Mouse (Mus musculus) intestine, embryonic 15.5 days (tissue): ENCODE results near the gene 4933405L10Rik. TPM values are rescaled to one million over a fixed set of nuclear protein-coding genes. Genes with fewer than 3 reads are reported as not detected.
A peak's percentile ranks its signal among the peaks of the same experiment; 100 is the strongest.

Experiments
- ATAC-seq: fragments of 200-750 bp; cut with Nextera tagmentation; 2 replicates; pipeline ENCODE4 v1.8.0; 2017; ENCODE audit warnings: moderate TSS enrichment, moderate library complexity
- H3K27ac ChIP-seq: fragments of 300-500 bp; sonication (generic); 2 replicates; pipeline ENCODE4 v1.5.1; 2015; ENCODE audit warnings: mild to moderate bottlenecking, inconsistent platforms
- H3K27me3 ChIP-seq: fragments of 300-500 bp; sonication (generic); replicated peaks from 2 replicates; pipeline ENCODE4 v1.6.1; 2015; ENCODE audit warnings: inconsistent platforms
- H3K36me3 ChIP-seq: fragments of 300-500 bp; sonication (generic); 2 replicates; pipeline ENCODE4 v1.6.1; 2015; ENCODE audit warnings: inconsistent platforms
- H3K4me1 ChIP-seq: fragments of 300-500 bp; sonication (generic); replicated peaks from 2 replicates; pipeline ENCODE4 v1.6.1; 2015; ENCODE audit warnings: inconsistent platforms
- H3K4me2 ChIP-seq: fragments of 300-500 bp; sonication (generic); replicated peaks from 2 replicates; pipeline ENCODE4 v1.6.1; 2015; ENCODE audit warnings: mild to moderate bottlenecking, inconsistent platforms
- H3K4me3 ChIP-seq: fragments of 300-500 bp; sonication (generic); replicated peaks from 2 replicates; pipeline ENCODE4 v1.5.1; 2015; ENCODE audit warnings: inconsistent platforms
- H3K9ac ChIP-seq: fragments of 300-500 bp; sonication (generic); 2 replicates; pipeline ENCODE4 v1.6.1; 2015; ENCODE audit warnings: inconsistent platforms
- H3K9me3 ChIP-seq: fragments of 300-500 bp; sonication (generic); 2 replicates; pipeline ENCODE4 v1.6.1; 2016; ENCODE audit warnings: inconsistent platforms
- WGBS: fragments of 180-500 bp; shearing (Covaris S2); methylation state at CpG from one replicate; pipeline ENCODE4 v1.1.7; 2015; 5-methylcytosine and 5-hydroxymethylcytosine counted together
- polyA plus RNA-seq: library from polyadenylated mRNA; unstranded; fragments of >200 nt; fragmentation: Nextera tagmentation; extraction: Ambion mirVana; gene quantifications from 2 replicates; pipeline ENCODE4 v1.2.1, GENCODE M21; 2015

The 4933405L10Rik gene
- polyA plus RNA-seq, 1 experiment from 2014 or later, result 0.13 TPM

- Histone ChIP-seq H3K4me2 (no peak overlapping the region), H3K36me3 (0 out of 2 replicates have a peak, but pooled peaks cover 3% of the 10 kb centered on the region), H3K27me3 (no peaks in the 10 kb centered on the region), H3K4me1 (no peaks in the 10 kb centered on the region), H3K27ac (no peak overlapping the region), H3K9ac (no peak overlapping the region), H3K9me3 (no peaks in the 10 kb centered on the region), H3K4me3 (no peak overlapping the region)
- WGBS, result 59% methylated on average over 5 of the region's 5 CpGs
- no peak for ATAC-seq
These were observed 18.3 kb downstream of the 4933405L10Rik start for GRCm38 (mm10) chr8:105725726-105726125.

DNA sequence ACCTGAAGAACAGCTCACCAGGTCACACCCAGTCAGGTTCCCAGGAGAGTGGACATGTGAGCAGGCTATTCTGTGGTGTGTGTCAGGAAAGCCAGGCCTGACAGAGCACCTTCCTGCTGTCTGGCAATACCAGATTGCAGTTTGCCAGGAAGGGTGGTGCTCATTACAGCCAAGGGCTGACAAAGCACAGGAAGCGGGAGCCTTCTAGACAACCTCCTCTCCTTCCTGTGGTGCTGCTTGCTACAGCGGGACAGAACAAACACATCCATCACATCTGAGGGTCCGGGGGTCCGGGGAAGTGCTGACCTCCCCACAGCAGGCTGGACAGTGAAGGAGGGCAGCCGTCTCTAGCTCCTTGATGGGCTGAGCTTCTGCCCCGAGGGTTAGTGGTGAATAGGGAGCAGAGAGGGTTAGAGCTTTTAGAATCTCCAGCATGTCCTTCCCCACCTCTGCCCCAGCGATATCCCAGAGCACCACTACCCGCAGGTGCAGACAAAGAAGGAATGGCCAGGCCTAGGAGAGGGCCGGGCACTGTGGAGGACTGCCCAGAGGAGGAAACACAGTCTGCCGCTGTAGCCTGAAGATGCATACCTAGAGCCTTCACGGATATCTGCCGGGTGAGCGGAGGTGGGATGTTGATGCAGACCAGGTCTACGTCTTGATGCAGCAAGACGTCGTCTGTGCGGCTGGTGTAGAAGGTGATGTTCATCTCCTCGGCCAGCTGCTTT, 20.1 kb downstream of the 4933405L10Rik start:
- H3K4me2 ChIP-seq, result no peak overlapping the region
- no peak for ATAC-seq
- H3K4me1 ChIP-seq, result no peaks in the 10 kb centered on the region
- 69% methylated on average over 18 of the region's 18 CpGs for WGBS
- no peak overlapping the region for H3K27ac ChIP-seq
- H3K27me3 ChIP-seq, result no peaks in the 10 kb centered on the region
- no peak overlapping the region for H3K4me3 ChIP-seq
- no peaks in the 10 kb centered on the region for H3K9me3 ChIP-seq
- no peak overlapping the region for H3K9ac ChIP-seq
- H3K36me3 ChIP-seq, result 0 out of 2 replicates have a peak, but pooled peaks cover 3% of the 10 kb centered on the region

DNA sequence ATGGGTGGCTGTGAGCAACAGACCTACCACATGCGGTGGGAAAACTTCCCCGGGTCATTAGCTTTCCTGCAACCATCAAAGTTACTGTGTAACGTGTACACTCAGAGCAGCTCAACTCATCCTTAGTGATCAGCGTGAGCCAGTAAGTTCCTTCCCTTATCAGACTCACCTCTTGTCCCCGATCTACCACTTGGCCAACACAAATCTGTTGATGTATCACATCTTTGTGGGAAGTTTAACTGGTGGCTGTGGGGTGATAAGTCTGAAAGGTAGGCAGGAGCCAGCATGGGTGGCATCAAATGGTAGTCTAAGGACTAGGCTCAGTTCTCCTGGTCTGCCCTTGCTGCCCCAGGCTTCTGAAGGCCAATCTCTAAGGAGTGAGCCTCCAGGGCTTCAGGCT, 24.7 kb downstream of the 4933405L10Rik start:
- H3K4me3 ChIP-seq, result no peak overlapping the region
- H3K9me3 ChIP-seq, result no peaks in the 10 kb centered on the region
- H3K27me3 ChIP-seq, result no peaks in the 10 kb centered on the region
- H3K36me3 ChIP-seq, result 0 out of 2 replicates have a peak, but pooled peaks cover 3% of the 10 kb centered on the region
- no peak for ATAC-seq
- 92% methylated on average over 5 of the region's 5 CpGs for WGBS
- H3K9ac ChIP-seq, result no peak overlapping the region
- H3K4me1 ChIP-seq, result no peaks in the 10 kb centered on the region
- no peak overlapping the region for H3K4me2 ChIP-seq
- no peak overlapping the region for H3K27ac ChIP-seq

GRCm38 (mm10) chr8:105739216-105739615, 31.8 kb downstream of the 4933405L10Rik start:
- Histone ChIP-seq H3K27me3 (no peaks in the 10 kb centered on the region), H3K27ac (no peak overlapping the region), H3K9me3 (no peaks in the 10 kb centered on the region), H3K4me2 (no peak overlapping the region), H3K4me3 (no peak overlapping the region), H3K9ac (no peak overlapping the region), H3K36me3 (no peaks in the 10 kb centered on the region), H3K4me1 (0 out of 2 replicates have a peak, but pooled peaks cover 2% of the 10 kb centered on the region)
- ATAC-seq, result no peak
- WGBS, result 84% methylated on average over 5 of the region's 5 CpGs

DNA sequence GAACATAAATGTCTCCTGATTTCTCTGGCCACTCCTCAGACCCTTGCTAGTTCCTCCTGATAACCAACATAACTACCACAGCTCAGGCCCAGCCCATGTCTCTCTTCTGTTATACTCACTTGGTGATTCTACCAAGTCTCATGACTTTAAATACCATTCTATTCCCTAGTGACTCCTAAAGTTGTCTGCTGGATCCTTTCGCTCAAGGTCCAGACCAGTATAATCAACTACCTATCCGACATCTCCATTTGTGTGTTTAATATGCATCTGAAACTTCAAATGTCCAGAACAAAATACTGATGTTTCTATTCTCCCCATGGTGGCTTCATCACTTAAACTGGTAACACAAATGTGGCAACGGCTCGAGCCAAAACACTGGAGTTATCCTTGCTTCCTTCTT, 35.8 kb downstream of the 4933405L10Rik start:
- Histone ChIP-seq H3K27me3 (no peaks in the 10 kb centered on the region), H3K4me2 (no peak overlapping the region), H3K9ac (no peak overlapping the region), H3K9me3 (no peaks in the 10 kb centered on the region), H3K36me3 (no peaks in the 10 kb centered on the region), H3K27ac (no peak overlapping the region), H3K4me3 (no peak overlapping the region), H3K4me1 (peaks cover 5% of the 10 kb centered on the region; the same call in 1 of the 2 replicates)
- 81% methylated on average over 4 of the region's 4 CpGs for WGBS
- ATAC-seq, result no peak

- Histone ChIP-seq H3K4me2 (peak overlapping the region; percentile 15), H3K27ac (peak overlapping the region; percentile 13; the same call in 1 of the 2 replicates), H3K36me3 (no peaks in the 10 kb centered on the region), H3K9me3 (no peaks in the 10 kb centered on the region), H3K9ac (no peak overlapping the region), H3K27me3 (no peaks in the 10 kb centered on the region; the same call in 1 of the 2 replicates), H3K4me3 (no peak overlapping the region), H3K4me1 (peaks cover 11% of the 10 kb centered on the region)
- ATAC-seq, result peak; percentile 53; the same call in 1 of the 2 replicates
- 6% methylated on average over 11 of the region's 11 CpGs for WGBS
These were observed 43.2 kb downstream of the 4933405L10Rik start for GRCm38 (mm10) chr8:105750606-105751005.

DNA sequence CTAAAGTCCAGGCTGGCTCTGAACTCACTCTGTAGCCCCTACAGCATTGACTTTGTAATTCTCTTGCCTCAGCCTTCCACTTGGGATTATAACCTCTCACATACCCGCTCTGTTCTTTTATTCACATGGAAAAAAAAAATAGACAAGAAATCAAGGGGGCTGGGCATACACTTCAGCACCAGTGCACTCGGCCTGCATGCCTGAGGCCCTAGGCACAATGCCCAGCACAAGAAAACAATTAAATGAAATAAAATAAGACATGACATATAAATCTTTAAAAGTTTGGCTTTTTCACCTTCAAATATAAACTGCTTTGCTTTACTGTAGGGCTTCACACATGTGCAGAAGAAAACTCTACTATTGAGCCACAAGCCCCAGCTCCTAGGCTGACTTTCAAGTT, 46.5 kb downstream of the 4933405L10Rik start:
- WGBS, result 64% methylated on average over 2 of the region's 2 CpGs
- H3K36me3 ChIP-seq, result no peaks in the 10 kb centered on the region

GRCm38 (mm10) chr8:105754688-105755087, 47.2 kb downstream of the 4933405L10Rik start:
- ATAC-seq, result no peak
- Histone ChIP-seq H3K4me1 (peaks cover 14% of the 10 kb centered on the region), H3K9ac (no peak overlapping the region), H3K4me2 (no peak overlapping the region), H3K4me3 (no peak overlapping the region), H3K27ac (no peak overlapping the region), H3K36me3 (no peaks in the 10 kb centered on the region), H3K27me3 (no peaks in the 10 kb centered on the region; the same call in 1 of the 2 replicates), H3K9me3 (no peaks in the 10 kb centered on the region)
- 42% methylated on average over 2 of the region's 2 CpGs for WGBS

More for the DNA sequence above, 46.5 kb downstream of the 4933405L10Rik start:
- Histone ChIP-seq H3K4me3 (no peak overlapping the region), H3K4me1 (peaks cover 14% of the 10 kb centered on the region), H3K4me2 (no peak overlapping the region), H3K9ac (no peak overlapping the region), H3K27ac (no peak overlapping the region), H3K27me3 (no peaks in the 10 kb centered on the region; the same call in 1 of the 2 replicates), H3K9me3 (no peaks in the 10 kb centered on the region)
- no peak for ATAC-seq

GRCm38 (mm10) chr8:105757796-105758276, 50.4 kb downstream of the 4933405L10Rik start:
- Histone ChIP-seq H3K27ac (peak overlapping the region; percentile 63; the same call in 1 of the 2 replicates), H3K4me3 (peak overlapping the region; percentile 86), H3K4me2 (peak overlapping the region; percentile 79), H3K27me3 (no peaks in the 10 kb centered on the region; the same call in 1 of the 2 replicates), H3K36me3 (no peaks in the 10 kb centered on the region), H3K9me3 (no peaks in the 10 kb centered on the region), H3K4me1 (0 out of 2 replicates have a peak, but pooled peaks cover 6% of the 10 kb centered on the region), H3K9ac (peak overlapping the region; percentile 83)
- ATAC-seq, result no peak
- 2% methylated on average over 12 of the region's 12 CpGs for whole genome bisulfite sequencing

DNA sequence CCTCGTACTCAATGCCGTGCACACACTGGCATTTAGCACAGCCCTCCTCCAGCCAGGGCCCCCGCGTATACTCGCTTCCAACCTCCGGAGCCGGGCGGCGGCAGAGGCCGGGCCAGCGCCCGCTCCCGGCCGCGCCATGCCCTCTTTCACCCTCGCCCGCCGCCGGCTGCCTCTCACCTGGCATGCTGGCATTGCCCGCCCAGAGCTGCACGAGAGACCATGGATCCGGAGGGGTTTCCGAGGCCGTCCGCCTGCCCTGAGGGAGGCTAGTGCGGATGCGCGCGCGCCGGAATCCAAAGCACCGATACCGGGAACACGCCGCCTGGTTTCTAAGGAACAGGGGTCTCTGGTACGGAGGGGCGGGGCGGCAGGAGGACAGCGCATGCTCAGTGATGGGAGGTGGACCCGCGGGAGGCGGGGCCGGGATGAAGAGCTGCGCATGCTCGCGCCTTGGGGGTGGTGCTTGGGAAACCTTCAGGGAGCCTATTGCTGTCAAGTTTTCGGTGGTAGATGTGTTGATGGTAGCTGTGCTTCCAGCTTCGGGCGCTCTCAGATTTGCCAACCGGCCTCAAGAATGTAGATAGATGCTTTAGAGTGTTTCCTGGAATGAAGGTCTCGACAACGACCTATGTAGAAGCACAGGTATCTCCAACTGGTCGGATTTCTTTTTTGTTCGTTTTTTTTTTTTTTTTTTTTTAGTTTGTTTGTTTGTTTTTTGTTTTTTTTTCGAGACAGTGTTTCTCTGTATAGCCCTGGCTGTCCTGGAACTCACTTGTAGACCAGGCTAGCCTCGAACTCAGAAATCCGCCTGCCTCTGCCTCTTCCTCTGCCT, 51.0 kb downstream of the 4933405L10Rik start, which contains the start of gene Gfod2:
Gene Gfod2 (minus strand): TSS at position 388 of the 832 bp plus-strand sequence.
- WGBS, result 3% methylated on average over 47 of the region's 57 CpGs

More for the DNA sequence above, 51.0 kb downstream of the 4933405L10Rik start, which contains the start of gene Gfod2:
- H3K4me3 ChIP-seq, result peak within 1 kb of the TSS; percentile 86
- peak within 1 kb of the TSS; percentile 79 for H3K4me2 ChIP-seq
- H3K36me3 ChIP-seq, result no peaks in the 10 kb centered on the region
- H3K9me3 ChIP-seq, result no peaks in the 10 kb centered on the region
- H3K4me1 ChIP-seq, result 0 out of 2 replicates have a peak, but pooled peaks cover 6% of the 10 kb centered on the region
- peak within 1 kb of the TSS; percentile 83 for H3K9ac ChIP-seq
- peak; percentile 98 for ATAC-seq
- H3K27ac ChIP-seq, result peak within 1 kb of the TSS; percentile 63; the same call in 1 of the 2 replicates
- no peaks in the 10 kb centered on the region; the same call in 1 of the 2 replicates for H3K27me3 ChIP-seq
